Mouse (Mus musculus) CH12F3 (cell line): ENCODE results near the gene Pde2a.

Source experiments
- in situ Hi-C: fragments of 300-500 bp; cut with MboI; formaldehyde crosslinking; loops from 2 replicates; pipeline ENCODE4 v1.14.3; 2020; ENCODE audit warnings: low sequenced_read_pairs

Pde2a gene

GRCm38 (mm10) chr7:101421529-101421928 is at the start of gene Pde2a:
Gene Pde2a, plus strand, starts transcription at chr7:101421691.
- in situ Hi-C loops = no loop called here

GRCm38 (mm10) chr7:101373082-101373481 is 48.4 kb upstream of the Pde2a start:
- in situ Hi-C loops = no loop called here

GRCm38 (mm10) chr7:101374155-101374554 is 47.3 kb upstream of the Pde2a start:
- in situ Hi-C loops = no loop called here

- in situ Hi-C loops = no loop called here
Observed at GRCm38 (mm10) chr7:101376701-101377340, 44.7 kb upstream of the Pde2a start.

GRCm38 (mm10) chr7:101377741-101378262 is 43.7 kb upstream of the Pde2a start:
- in situ Hi-C loops = no loop called here

GRCm38 (mm10) chr7:101378285-101378684 is 43.2 kb upstream of the Pde2a start:
- in situ Hi-C loops = no loop called here

- in situ Hi-C loops = no loop called here
Observed at GRCm38 (mm10) chr7:101378796-101379465, 42.6 kb upstream of the Pde2a start.

GRCm38 (mm10) chr7:101379732-101380131 is 41.8 kb upstream of the Pde2a start:
- in situ Hi-C loops = no loop called here

- in situ Hi-C loops = no loop called here
Observed at GRCm38 (mm10) chr7:101381512-101381911, 40.0 kb upstream of the Pde2a start.

- in situ Hi-C loops = no loop called here
Observed at GRCm38 (mm10) chr7:101382378-101382777, 39.1 kb upstream of the Pde2a start.

GRCm38 (mm10) chr7:101383756-101384155 is 37.7 kb upstream of the Pde2a start:
- in situ Hi-C loops = no loop called here

GRCm38 (mm10) chr7:101384931-101385330 is 36.6 kb upstream of the Pde2a start:
- in situ Hi-C loops = no loop called here

- in situ Hi-C loops = no loop called here
Observed at GRCm38 (mm10) chr7:101385331-101385733, 36.2 kb upstream of the Pde2a start.

GRCm38 (mm10) chr7:101385866-101386452 is 35.5 kb upstream of the Pde2a start:
- in situ Hi-C loops = no loop called here

GRCm38 (mm10) chr7:101389256-101389655 is 32.2 kb upstream of the Pde2a start:
- in situ Hi-C loops = no loop called here

GRCm38 (mm10) chr7:101391909-101392479 is 29.5 kb upstream of the Pde2a start:
- in situ Hi-C loops = no loop called here

GRCm38 (mm10) chr7:101393015-101393414 is 28.5 kb upstream of the Pde2a start:
- in situ Hi-C loops = no loop called here

- in situ Hi-C loops = no loop called here
Observed at GRCm38 (mm10) chr7:101393694-101394504, 27.6 kb upstream of the Pde2a start.

GRCm38 (mm10) chr7:101394569-101394968 is 26.9 kb upstream of the Pde2a start:
- in situ Hi-C loops = no loop called here

GRCm38 (mm10) chr7:101395471-101395870 is 26.0 kb upstream of the Pde2a start:
- in situ Hi-C loops = no loop called here

GRCm38 (mm10) chr7:101397175-101397574 is 24.3 kb upstream of the Pde2a start:
- in situ Hi-C loops = no loop called here
